Mouse (Mus musculus) hindbrain, postnatal 0 days (tissue): ENCODE results near the gene Gm20388. TPM values are rescaled to one million over a fixed set of nuclear protein-coding genes. Genes with fewer than 3 reads are reported as not detected.

Source experiments
- ATAC-seq: fragments of 200-750 bp; cut with Nextera tagmentation; 2 replicates; pipeline ENCODE4 v1.8.0; 2017; ENCODE audit warnings: mild to moderate bottlenecking, moderate TSS enrichment, moderate library complexity
- DNase-seq: peaks from one replicate; pipeline ENCODE4 v3.0.0-alpha.2; 2015; ENCODE audit warnings: low spot score
- H3K27ac ChIP-seq: fragments of 300-500 bp; sonication (generic); 2 replicates; pipeline ENCODE4 v1.5.1; 2014; ENCODE audit warnings: mild to moderate bottlenecking
- H3K27me3 ChIP-seq: fragments of 300-500 bp; sonication (generic); 2 replicates; pipeline ENCODE4 v1.6.1; 2014; ENCODE audit warnings: low read length, mixed read lengths; ENCODE audit not compliant: insufficient read depth
- H3K36me3 ChIP-seq: fragments of 300-500 bp; sonication (generic); 2 replicates; pipeline ENCODE4 v1.6.1; 2014; ENCODE audit warnings: low read length, mixed read lengths; ENCODE audit not compliant: insufficient read depth
- H3K4me1 ChIP-seq: fragments of 300-500 bp; sonication (generic); 2 replicates; pipeline ENCODE4 v1.6.1; 2014; ENCODE audit warnings: antibody characterized with exemption, low read length, mixed read lengths; ENCODE audit not compliant: insufficient read depth
- H3K4me2 ChIP-seq: fragments of 300-500 bp; sonication (generic); 2 replicates; pipeline ENCODE4 v1.6.1; 2014; ENCODE audit warnings: low read depth, mild to moderate bottlenecking, low read length, moderate library complexity, mixed read lengths
- H3K4me3 ChIP-seq: fragments of 300-500 bp; sonication (generic); 2 replicates; pipeline ENCODE4 v1.5.1; 2014; ENCODE audit warnings: low read length
- H3K9ac ChIP-seq: fragments of 300-500 bp; sonication (generic); replicated peaks from 2 replicates; pipeline ENCODE4 v1.6.1; 2014; ENCODE audit warnings: mild to moderate bottlenecking, low read length, moderate library complexity, mixed read lengths
- H3K9me3 ChIP-seq: fragments of 300-500 bp; sonication (generic); 2 replicates; pipeline ENCODE4 v1.6.1; 2016; ENCODE audit warnings: low read length, mixed read lengths
- CTCF ChIP-seq: IDR thresholded peaks from 2 replicates; pipeline ENCODE4 v1.5.1; 2016; ENCODE audit warnings: antibody characterized with exemption, control low read depth, low read depth
- WGBS: fragments of 180-500 bp; shearing (Covaris S2); extraction: QIAGEN DNeasy Blood & Tissue Kit; methylation state at CpG from one replicate; pipeline ENCODE4 v1.1.7; 2014; 5-methylcytosine and 5-hydroxymethylcytosine counted together
- polyA plus RNA-seq: library from polyadenylated mRNA; unstranded; fragments of >200 nt; fragmentation: Nextera tagmentation; extraction: Ambion mirVana; gene quantifications from 2 replicates; pipeline ENCODE4 v1.2.1, GENCODE M21; 2015
- total RNA-seq: library from RNA; depleted of rRNA; stranded (reverse); fragments of >200 nt; gene quantifications from 2 replicates; pipeline ENCODE4 v1.2.3, GENCODE M21; 2014

The Gm20388 gene
- total and polyA plus RNA-seq, 2 experiments from 2014 or later, result 71.3 TPM; not detected in 1

DNA sequence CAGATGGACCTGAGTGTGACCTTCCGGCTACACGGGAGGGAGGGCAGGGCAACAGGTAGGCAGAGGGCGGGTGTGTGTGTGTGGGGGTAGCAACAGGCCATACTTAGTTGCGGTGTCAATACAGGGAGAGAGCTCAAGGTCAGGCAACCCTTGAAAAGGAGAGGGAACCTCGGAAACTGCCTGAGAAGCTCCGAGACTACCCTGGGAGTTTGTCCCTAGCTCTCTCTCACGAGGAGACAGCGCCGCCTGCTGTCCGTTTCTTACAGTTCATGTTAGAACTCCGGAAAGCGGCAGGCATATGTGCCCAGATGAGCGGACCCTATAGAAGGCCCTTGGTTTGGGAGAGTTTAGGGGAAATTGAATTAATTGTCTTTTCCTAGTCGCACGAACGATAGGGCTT is 1182.0 kb downstream of the Gm20388 start:
- H3K4me1 ChIP-seq, result no peaks in the 10 kb centered on the region
- WGBS, result 3% methylated on average over 16 of the region's 16 CpGs
- H3K36me3 ChIP-seq, result peaks cover 5% of the 10 kb centered on the region; the same call in 1 of the 2 replicates
- no peak overlapping the region for H3K9ac ChIP-seq
- DNase-seq, result peak; percentile 92
- ATAC-seq, result peak; percentile 71
- H3K27ac ChIP-seq, result no peak overlapping the region
- no peak overlapping the region for H3K4me2 ChIP-seq
- peak; percentile 96 for TF ChIP-seq CTCF
- H3K9me3 ChIP-seq, result no peaks in the 10 kb centered on the region
- no peak overlapping the region for H3K4me3 ChIP-seq
- H3K27me3 ChIP-seq, result peaks cover 44% of the 10 kb centered on the region

- no peaks in the 10 kb centered on the region for H3K4me1 ChIP-seq
- WGBS, result 61% methylated on average over 6 of the region's 6 CpGs
- H3K9me3 ChIP-seq, result no peaks in the 10 kb centered on the region
- H3K36me3 ChIP-seq, result peaks cover 12% of the 10 kb centered on the region
- H3K4me2 ChIP-seq, result no peak overlapping the region
- H3K9ac ChIP-seq, result no peak overlapping the region
- TF ChIP-seq CTCF, result no peak; the same call in 1 of the 2 replicates
- peaks cover 44% of the 10 kb centered on the region for H3K27me3 ChIP-seq
- no peak for DNase-seq
- no peak for ATAC-seq
- no peak overlapping the region for H3K27ac ChIP-seq
- no peak overlapping the region for H3K4me3 ChIP-seq
Observed at GRCm38 (mm10) chr8:121093496-121093895, 1182.9 kb downstream of the Gm20388 start.

DNA sequence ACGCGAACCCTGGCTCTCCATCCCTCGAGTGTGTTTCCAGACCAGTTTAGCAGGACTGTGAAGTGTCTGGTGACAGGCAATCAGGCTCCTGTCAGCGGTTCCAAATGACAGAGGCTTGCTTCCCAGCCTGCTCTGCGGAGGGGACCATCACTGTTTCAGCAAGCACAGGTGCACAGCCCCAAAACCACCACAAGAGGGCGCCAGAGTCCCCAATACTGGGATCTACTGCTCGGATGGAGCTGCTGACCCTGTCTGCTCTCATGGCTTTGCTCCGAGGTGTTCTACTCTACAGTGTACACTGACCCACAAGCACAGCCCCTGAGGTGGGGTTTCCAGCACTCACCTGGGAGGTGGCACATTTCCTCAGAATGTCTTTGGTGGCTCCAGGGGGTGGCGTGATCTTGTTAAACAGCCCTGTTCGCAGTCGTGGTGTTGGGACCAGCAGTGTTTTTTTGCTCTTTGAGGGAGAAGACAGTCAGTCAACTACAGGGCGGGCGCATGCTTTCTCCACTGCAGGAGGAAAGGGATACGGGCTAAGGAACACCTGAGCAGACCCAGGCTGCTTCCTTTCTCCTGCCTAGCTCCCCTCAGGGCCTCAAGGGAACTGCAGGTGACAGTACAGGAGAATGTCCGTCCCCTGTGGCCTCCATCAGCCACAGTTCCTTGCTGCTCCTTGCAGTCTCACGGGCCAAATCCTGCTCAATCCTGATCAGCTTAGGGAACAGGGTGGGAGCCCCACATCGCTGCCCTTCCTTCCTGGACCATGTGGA is 1193.6 kb downstream of the Gm20388 start:
- H3K4me3 ChIP-seq, result no peak overlapping the region
- peaks cover 27% of the 10 kb centered on the region; the same call in 1 of the 2 replicates for H3K36me3 ChIP-seq
- H3K4me1 ChIP-seq, result no peaks in the 10 kb centered on the region
- no peak overlapping the region for H3K4me2 ChIP-seq
- WGBS, result 48% methylated on average over 17 of the region's 17 CpGs
- DNase-seq (peak; percentile 91), ATAC-seq (peak; percentile 42; the same call in 1 of the 2 replicates)
- peak; percentile 99 for TF ChIP-seq CTCF
- no peaks in the 10 kb centered on the region for H3K27me3 ChIP-seq
- no peak overlapping the region for H3K27ac ChIP-seq
- no peak overlapping the region for H3K9ac ChIP-seq
- no peaks in the 10 kb centered on the region for H3K9me3 ChIP-seq

DNA sequence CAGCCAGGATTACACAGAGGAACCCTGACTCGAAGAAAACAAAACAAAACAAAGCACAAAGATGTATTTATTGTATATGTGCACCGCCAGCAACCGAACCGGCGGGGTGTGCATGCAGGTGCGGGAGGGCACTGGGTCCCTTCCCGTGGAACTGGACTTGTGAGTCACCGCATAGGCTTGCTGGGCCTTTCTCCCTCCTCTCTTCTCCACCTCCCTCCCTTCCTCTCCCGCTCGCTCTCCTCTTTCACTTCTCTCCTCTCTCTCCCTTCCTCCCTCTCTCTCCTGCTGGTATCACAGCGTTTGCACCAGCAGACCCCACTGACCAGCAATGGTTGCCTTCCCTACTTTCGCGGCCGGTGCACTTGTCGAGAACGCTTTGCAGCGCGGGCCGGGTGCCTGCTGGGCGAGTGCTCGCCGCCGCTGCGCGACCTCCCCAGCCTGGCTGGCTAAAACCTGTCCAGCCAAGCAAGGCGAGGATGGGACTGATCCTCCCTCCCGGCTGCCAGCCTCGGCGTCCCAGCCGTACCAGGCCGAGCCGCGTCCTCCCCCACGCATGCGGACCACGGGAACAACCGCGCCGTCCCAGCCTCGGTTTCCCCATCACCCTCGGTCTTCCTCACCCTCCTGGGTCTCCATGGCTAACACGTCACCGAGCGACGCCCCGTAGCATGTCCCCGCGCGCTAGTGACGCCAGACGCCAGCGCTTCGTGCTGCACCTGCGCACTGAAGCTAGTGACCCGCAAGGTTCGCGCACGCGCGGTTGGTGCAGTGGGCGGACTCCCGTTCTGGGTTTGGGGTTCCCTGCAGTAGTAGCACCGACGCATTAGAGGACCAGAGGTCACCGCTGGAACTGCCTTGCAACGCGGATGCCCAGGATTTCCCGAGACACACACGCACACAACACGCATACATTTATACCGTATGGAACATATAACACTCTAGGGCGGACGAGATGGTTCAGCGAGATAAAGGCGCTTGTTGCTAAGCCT is 1197.3 kb downstream of the Gm20388 start, which contains the start of gene Mthfsd:
Gene Mthfsd, minus strand, starts transcription at position 725 of the 989 bp plus-strand sequence.
- Histone ChIP-seq H3K27ac (peak within 1 kb of the TSS; percentile 90), H3K4me3 (peak within 1 kb of the TSS; percentile 68), H3K4me1 (no peaks in the 10 kb centered on the region), H3K9ac (peak within 1 kb of the TSS; percentile 85), H3K36me3 (peaks cover 3% of the 10 kb centered on the region; the same call in 1 of the 2 replicates), H3K4me2 (peak within 1 kb of the TSS; percentile 90), H3K27me3 (0 out of 2 replicates have a peak, but pooled peaks cover 3% of the 10 kb centered on the region), H3K9me3 (no peaks in the 10 kb centered on the region)
- TF ChIP-seq CTCF, result 0 out of 2 replicates have a peak, but pooled peaks have one; percentile 24
- peak; percentile 96 for ATAC-seq
- 2% methylated on average over 70 of the region's 75 CpGs for WGBS
- DNase-seq, result peak; percentile 99

- Histone ChIP-seq H3K27ac (no peak overlapping the region), H3K27me3 (peaks cover 6% of the 10 kb centered on the region), H3K9ac (peak overlapping the region; percentile 85), H3K4me1 (no peaks in the 10 kb centered on the region), H3K36me3 (no peaks in the 10 kb centered on the region), H3K4me3 (peak overlapping the region; percentile 68), H3K9me3 (no peaks in the 10 kb centered on the region), H3K4me2 (peak overlapping the region; percentile 90)
- no peak for TF ChIP-seq CTCF
- ATAC-seq, result no peak
- 10% methylated on average over 5 of the region's 5 CpGs for WGBS
- DNase-seq, result no peak
Observed at GRCm38 (mm10) chr8:121108657-121109056, 1198.0 kb downstream of the Gm20388 start.

DNA sequence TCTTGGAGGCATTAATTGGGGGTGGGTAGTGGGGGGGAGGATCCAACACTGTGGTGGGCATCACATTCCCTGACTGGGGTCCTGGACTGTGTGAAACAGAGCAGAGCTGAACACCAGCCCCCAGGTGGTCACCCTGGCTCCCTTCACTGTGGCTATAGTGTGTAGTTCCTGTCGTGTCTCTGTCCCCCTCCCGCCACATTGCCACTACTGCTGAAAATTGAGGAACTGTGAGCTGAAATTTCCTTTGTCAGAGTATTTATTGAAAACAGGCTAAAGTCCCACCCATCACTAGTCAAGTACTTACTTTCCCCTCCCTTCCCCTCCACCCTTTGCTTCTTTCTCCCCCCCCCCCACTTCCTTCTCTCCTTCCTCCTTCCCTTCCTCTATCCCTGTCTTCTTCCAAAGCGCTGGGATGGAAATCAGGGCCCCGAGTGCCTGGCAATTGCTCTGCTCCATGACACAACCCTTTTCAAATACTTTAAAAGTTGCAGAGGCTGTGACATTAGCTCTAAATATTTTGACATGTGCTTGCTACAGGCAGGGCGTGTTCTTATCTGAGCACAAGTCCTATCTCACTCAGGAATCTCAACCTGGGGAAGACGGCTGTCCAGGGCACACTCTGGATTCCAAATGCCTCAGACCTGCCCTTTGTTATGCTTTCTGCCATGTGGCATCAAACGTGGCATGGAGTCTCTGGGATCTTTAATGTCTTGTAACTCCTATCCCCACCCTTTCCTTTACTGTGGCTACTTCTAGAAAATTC is 1200.7 kb downstream of the Gm20388 start:
- no peak overlapping the region for H3K9ac ChIP-seq
- no peak for TF ChIP-seq CTCF
- H3K4me2 ChIP-seq, result no peak overlapping the region
- peaks cover 31% of the 10 kb centered on the region for H3K27me3 ChIP-seq
- no peak overlapping the region for H3K4me3 ChIP-seq
- H3K4me1 ChIP-seq, result no peaks in the 10 kb centered on the region
- no peak for ATAC-seq
- H3K27ac ChIP-seq, result no peak overlapping the region
- DNase-seq, result no peak
- no peaks in the 10 kb centered on the region for H3K36me3 ChIP-seq
- 56% methylated on average over 7 of the region's 7 CpGs for WGBS
- H3K9me3 ChIP-seq, result no peaks in the 10 kb centered on the region
